Mouse (Mus musculus) cerebellum, adult 11 months (tissue): Measurements from ENCODE around the gene Ccdc113.
"Not testable (repeated sequence)": the region's sequence is repeated elsewhere in the genome, so short reads cannot be mapped to it uniquely, and the experiment has no call there.

Experiments
- DNase-seq: peaks from one replicate; pipeline ENCODE4 v3.0.0; 2022

The Ccdc113 gene

DNA sequence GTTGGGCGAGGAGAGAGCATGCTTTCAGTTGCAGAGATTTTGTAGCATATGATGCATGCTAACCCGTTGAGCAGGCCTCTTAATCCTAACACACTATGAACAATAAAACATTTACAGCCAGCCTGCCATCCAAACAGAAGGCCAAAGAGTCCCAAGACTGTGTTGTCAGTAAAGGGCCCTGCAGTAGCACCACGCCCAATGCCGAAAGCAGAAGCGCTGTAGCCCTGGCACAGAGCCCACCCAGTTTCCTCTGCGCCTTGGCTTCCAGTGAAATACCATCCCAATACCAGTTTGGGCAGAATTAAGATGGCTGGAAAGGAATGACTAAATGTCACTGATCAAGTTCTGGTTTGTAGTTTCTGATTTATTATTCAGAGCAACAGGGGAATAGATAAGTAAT is 8.3 kb downstream of the Ccdc113 start:
- no peak for DNase-seq

DNA sequence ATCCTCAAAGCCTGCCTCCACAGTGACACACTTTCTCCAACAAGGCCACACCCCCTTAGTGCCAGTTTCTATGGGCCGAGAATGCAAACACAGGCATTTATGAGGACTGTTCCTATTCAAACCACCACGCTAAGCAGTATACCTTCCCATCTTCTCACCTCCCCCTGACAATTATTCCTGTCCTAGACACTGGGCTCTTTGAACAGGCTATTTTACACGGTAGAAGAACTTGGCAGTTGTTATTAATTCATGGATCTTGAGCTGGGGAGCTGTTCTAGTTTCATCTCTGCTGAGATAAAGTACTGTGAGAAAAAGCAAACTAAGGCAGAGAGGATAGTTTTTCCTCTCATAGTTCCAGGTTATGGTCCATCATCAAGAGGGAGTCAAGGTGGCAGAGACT is 9.2 kb downstream of the Ccdc113 start:
- no peak for DNase-seq

DNA sequence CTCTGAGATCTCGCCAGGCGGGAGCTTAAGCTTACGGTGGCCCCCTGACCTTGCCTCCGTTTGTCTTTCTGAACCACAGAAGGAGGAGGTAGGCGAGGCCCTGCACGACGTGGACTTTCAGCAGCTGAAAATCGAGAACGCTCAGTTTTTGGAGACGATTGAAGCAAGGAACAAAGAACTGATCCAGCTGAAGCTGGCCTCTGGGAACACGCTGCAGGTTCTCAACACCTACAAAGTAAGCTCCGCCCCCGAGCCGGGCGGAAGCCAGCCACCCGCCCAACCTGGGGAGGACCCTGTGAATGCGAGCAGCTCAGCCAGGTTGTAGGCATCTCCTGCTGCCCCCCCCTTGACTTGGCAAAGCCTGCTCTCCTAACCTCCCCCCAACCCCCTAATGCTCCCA is 11.9 kb downstream of the Ccdc113 start:
- DNase-seq = no peak

DNA sequence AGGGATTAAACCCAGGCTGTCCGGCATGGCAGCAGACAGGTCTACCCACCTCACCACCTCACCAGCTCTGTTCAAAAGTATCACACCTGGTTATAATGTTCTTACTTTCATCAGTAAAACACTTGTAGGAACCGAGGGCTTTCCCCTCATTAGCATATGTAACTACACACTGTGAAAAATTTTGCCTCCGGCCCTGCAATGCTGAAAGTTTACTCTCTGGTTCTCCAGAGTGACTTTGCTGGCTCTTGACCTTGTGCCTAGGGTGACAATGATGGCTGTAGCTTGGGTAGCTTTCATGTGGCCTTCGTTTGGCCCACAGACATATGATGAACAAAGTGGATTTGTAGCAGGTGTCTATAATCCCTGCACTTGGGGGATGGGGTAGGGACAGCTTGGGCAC is 13.1 kb downstream of the Ccdc113 start:
- no peak for DNase-seq

DNA sequence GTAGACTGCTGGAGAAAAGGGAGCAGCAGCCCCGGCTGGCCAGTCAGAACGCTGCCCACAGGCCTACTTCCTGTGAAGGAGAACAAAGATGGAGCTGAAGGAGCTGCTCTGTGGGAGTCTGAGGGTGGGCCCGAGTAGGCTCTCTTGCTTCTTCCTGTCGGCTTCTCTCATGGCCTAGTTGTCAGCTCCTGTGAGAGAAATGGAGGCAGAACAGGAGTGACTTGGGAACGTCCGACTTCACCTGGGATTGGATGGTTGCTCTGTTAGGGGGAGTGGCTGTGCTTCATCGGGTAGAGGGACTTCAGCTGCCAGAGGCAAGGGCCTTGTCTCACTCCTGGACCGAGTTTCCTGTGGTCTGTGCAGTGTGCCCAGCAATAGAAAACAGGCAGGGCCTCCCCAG is 14.0 kb downstream of the Ccdc113 start:
- no peak for DNase-seq

DNA sequence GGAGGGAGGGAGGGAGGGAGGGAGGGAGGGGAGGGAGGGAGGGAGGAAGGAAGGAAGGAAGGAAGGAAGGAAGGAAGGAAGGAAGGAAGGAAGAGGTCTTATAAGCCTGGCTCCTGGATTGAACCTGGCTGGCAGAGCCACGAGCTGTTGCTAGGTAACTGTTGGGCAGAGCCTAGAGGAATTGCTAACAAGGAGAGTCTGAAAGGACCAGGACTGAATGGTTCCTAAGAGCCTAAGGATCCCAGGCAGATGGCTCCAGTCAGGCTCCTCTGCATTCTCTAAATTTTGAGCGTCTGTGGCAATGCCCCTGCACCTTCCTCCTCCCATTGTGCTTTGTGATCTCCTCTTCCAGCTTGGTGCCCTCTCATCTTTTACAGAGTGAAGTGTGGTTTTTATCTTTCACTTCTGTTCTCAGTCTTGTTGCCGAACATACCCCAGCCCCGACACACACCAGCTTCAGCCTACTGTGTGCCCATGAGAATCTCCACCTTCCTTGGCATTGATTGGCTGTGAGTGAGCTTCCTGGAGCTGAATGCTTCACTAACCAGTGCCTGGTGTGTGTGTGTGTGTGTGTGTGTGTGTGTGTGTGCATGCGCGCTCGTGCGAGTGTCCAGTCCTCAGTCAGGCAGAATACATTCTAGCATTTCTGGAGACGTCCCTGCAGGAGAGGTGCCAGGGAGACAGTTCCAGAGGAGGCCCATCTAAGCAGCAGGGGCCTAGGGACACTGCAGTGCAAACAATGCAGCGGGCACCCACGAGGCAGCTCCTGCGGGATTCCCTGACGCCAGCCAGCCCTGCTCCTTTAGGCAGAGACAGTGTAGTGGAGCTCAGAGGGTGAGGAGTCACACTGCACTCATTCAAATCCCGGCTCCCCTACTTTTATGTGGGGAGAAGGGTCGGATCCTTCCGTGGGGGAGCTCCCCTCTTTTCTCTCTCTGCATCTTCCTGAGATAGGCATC is 16.3 kb downstream of the Ccdc113 start:
- DNase-seq = no peak

DNA sequence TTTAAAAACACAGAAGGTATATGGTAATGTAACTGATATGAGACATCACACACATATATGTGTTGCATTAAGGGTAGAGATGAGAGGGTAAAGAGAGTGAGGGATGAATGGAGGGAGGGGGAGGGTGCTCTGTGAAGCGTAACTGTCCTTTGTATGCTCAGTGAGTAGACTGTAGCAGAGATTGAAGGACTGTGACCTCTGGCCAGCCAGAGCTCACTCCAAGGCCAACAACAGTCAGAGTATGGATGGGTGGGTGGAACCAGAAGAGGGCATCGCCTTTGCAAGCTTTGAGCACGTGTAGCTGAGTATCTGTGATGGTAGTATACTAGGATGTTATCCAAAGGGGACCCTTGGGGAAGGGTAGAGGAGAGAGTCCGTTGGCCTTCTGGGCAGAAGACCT is 17.7 kb downstream of the Ccdc113 start:
- no peak for DNase-seq

DNA sequence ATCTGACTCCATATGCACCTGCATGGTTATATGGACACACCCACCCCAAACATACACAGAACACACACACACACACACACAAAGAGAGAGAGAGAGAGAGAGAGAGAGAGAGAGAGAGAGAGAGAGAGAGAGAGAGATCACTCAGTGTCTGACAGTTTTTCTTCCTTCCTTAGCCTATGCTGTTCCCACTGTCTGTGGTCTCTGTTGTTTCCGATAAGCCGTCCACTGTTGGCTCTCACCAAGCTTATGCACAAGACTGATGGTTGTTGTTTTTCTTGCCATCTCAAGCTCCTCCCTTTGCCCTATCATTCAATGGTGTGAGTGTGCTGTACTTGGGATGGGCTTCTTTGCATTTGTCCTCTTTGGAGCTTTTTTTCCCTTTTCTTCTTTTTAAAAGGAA is 22.1 kb downstream of the Ccdc113 start:
- no peak for DNase-seq

DNA sequence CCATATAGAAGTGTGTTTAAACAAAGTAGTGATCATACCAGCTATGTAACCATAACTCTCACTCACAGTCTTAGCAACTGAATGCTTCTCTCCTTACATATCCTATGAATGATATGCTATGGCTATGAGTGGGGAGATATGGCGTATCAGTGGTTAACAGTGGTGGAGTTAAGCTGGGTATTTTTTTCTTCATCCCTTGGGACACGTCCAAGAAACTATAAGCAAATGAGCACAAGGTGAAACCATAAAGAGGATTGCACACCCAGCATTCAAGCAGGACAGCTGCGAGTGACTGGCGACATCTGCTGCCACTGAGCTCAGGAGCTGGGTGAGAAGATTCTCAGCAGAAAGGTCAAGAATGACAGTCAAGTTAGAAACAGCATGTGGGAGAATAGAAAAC is 32.3 kb downstream of the Ccdc113 start:
- DNase-seq = no peak

DNA sequence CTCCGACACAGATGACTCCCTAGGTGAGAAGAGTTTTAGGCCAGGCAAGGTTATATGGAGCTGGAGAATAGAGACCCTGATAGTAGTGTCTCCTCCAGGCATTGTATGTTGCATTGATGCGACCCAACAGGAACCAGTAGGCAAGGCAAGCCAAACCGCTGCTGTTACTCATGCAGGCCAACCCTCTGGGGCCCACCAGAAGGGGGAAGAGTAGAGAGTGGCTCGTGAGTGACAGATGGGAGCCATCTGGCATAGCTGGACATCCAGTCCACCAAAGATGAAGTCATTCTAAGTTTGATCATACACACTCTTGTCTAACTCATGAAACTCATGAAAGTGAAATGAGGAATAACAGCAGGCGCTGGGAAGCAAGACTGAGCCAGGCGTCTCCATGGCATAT is 32.9 kb downstream of the Ccdc113 start:
- DNase-seq = no peak

DNA sequence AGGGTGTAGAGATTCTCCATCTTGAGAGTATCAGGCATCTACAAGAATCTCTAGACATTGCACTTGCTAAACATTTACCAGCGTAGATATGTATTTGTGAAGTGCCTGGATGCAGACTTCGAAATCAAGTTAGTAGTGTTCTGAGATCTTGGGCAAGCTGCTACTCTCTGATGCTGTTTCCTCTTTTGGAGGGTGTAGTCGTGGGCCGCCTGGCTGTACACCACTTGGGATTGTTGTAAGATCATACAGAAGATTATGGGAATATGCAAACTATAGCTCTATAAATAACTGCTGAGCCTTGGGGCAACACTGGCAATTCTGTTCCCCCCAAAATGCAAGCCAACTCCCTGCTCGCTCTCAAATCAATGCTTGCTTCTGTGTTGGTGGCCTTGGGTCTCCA is 39.3 kb downstream of the Ccdc113 start:
- DNase-seq = no peak

DNA sequence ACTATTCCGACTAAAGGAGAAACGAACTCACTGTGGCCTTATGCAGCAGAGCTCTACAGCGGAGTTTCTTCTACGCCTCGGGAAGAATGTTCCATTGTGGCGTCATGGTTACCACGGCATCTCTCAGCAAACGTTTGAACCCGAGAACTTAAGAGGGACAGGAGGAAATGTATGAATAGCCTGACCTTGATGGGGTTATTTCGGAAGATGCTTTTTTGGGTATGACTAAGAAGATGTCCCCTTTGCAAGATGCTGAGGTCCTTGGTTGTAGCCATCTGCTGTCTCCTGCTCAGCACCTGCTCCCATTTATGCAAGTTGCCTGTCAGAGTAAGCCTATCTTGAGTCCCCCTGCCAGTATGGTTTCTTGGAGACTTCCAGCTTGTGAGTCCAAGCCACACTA is 42.4 kb downstream of the Ccdc113 start, which contains the start of gene Prss54:
Prss54 (minus strand) TSS at position 101 of the 400 bp plus-strand sequence.
- no peak for DNase-seq

DNA sequence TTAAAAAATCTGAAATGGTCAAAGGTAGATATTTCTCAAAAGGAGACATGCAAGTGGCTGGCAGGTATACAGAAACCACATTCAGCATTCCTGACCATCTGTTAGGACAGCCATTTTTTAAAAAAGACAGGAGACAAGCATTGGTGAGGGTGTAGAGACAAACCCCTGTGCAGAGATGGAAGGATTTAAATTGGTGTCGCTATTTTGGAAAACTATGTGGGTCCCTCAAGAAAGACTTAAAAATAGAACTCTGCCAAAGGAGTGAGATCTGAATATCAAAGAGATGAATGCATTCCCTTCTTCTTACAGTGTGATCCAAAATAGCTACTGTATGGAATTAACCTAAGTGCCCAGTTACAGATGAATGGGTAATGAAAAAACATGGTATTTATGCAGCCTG is 53.5 kb downstream of the Ccdc113 start:
- DNase-seq = no peak

DNA sequence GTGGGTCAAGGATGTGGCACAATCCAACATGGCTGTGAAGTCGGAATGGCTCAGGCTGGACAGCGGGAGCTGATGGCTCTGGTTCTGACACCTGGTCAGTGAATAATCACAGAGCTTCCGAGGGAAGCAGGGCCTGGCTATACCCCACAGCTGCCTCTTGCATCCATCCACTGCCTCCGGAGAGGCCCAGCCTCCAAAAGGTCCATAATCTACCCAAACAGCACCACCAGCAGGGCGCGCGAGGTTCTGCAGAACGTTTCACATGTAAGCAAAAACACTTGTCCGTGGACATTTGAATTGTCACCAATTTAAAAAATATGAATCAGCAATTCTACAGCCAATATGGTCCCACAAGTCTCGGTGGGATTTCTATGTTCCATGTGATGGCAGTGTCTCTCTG is 55.4 kb downstream of the Ccdc113 start:
- DNase-seq = no peak

DNA sequence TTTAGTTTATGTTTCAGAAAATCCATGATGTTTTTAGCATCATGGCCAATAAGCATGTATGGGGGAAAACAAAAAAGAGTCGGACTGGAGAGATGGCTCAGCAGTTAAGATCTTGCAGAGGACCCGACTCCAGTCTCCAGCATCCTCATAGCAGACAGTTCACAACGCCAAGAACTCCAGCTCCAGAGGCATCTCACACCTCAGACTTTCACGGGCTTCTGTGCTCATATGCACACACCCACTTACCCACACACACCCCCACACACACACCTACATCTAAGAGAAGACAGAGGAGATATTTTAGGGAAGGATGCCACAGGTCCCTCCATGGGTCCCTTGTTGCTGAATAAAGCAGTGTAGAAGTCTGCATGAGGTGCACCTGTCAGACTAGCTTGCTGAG is 56.7 kb downstream of the Ccdc113 start:
- DNase-seq = no peak

DNA sequence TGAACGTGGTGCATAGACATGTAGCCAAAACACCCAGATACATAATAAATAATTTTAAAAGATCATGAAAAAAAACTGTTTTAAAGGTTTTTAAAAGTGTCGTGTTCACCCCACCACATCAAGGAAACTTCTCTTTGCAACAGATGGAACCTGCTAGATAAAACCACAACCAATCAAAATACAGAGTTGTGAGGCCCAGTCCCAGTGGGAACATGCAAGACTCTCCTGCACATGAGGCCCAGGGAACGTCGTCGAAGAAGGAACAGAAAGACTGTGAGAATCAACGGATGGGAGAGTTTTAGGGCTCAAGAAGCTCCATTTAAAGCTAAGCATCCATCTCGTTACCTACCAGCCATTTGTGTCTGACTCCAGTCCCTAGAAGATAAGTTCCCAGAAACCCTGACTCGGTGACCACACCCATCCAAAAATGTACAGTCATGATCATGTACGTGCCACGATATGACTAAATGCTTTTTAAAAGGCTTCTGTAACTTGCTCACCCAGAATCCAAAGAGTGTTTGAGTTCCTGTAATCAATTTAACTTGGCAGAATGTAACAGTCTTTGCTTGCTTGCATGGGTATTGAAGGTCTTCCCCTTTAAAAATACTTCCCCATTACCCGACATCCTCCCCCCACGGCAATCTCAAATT is 58.4 kb downstream of the Ccdc113 start:
- no peak for DNase-seq

DNA sequence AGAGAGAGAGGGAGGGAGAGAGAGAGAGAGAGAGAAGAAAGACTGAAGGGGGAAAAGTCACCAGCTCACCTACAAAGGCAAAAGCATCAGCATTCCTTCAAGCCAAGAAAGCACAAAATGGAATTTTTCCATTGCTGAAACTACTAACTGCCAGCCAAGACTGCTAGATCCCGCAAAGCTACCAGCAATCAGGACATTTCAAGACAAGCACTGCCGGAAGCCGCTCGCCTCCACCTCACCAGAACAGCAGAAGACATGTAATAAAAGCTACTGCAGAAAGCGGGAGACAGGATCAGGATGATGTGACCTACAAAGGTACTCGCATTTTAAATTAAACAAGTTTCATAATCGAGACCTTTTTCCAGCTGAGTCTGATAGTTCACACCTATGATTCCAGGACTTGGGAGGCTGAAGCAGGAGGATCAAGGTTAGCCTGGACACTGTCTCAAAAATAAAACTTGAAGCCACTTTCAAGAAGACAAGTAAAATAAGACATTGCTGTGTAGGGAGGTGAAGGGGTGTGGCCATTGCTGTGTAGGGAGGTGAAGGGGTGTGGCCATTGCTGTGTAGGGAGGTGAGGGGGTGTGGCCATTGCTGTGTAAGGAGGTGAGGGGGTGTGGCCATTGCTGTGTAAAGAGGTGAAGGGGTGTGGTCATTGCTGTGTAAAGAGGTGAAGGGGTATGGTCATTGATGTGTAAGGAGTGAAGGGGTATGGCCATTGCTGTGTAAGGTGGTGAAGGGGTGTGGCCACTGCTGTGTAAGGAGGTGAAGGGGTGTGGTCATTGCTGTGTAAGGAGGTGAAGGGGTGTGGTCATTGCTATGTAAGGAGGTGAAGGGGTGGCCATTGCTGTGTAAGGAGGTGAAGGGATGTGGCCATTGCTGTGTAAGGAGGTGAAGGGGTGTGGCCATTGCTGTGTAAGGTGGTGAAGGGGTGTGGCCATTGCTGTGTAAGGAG is 59.8 kb downstream of the Ccdc113 start:
- DNase-seq = no peak

DNA sequence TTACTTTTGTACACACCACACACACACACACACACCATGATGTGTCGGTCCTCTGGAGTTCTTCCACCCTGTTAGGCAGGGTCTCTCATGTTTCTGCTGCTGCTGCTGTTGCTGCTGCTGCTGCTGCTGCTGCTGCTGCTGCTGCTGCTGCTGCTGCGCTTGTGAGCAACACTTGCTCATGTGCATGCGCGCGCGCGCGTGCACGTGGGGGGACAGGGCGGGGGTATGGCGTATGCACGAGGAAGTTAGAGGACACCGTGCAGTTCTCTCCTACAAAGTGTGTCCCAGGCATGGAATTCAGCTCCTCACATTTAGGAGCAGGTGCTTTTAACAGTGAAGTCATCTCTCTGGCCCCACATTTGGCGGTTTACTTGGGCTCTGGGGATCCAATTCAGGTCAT is 61.2 kb downstream of the Ccdc113 start:
- no peak for DNase-seq

DNA sequence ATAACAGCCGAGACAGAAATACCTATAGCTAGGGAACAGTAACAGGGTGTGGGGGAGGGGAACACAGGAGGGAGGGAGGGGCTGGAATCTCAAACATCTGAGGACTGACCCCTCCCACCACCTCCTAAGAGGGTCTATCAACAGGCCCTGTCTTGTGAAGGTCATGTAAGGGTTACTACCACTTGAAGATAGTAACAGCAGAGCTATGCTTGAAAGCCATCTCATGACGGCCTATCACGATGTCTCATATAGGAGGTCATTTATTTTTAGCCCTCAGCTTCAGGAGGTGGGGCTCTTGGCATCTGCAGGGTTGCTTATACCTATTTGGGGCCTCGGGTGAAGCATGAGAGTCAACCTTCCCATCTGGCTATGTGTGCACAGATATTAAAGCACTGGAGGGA is 63.0 kb downstream of the Ccdc113 start:
- no peak for DNase-seq

DNA sequence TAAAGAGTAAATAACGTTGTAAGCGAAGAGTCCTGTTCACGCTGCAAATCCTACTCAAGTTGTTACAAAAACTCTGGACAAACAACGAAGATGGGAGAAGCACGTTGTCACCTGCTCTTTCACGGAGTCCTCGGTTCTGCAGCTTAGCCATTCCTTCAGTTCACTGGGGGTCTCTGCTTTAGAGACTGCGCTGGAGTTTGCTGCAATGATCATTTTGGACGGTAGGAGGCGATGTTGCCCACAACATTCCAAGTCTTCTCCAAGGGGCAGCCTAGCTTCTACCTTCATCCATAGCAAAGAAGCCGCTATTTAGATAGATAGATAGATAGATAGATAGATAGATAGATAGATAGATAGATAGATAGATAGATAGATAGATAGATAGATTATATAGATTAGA is 66.0 kb downstream of the Ccdc113 start:
- peak; percentile 44 for DNase-seq

DNA sequence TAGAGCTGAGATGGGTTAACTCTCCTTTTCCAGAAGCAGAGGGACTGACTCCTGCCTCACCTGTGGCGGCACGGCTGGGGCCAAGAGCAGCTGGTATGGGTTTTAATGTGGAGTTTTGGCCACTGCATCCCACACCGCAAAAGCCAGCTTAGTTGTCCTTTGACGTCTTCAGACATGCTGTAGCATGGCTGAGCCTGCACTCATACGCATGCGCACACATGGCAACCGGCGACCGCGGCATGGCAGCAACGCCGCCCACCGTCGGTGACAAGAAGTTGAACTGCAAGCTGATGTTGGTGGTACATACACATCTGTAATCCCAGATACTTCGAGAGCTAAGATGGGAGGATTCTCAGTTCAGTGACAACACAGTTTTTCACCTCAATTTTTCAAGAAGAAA is 67.4 kb downstream of the Ccdc113 start:
- no peak for DNase-seq

DNA sequence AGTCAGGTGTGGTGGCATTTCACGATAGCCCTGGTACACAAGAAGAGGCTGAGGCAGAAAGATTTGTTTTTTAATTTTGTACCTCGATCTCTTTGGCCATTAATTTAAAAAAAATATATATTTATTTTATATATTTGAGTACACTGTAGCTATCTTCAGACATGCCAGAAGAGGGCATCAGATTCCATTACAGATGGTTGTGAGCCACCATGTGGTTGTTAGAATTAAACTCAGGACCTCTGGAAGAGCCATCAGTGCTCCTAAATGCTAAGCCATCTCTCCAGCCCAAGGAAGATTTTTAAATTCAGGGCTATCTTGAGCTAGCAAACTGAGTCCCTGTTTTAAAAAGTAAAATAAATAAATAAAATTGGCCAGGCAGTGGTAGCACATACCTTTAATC is 68.3 kb downstream of the Ccdc113 start:
- no peak for DNase-seq

DNA sequence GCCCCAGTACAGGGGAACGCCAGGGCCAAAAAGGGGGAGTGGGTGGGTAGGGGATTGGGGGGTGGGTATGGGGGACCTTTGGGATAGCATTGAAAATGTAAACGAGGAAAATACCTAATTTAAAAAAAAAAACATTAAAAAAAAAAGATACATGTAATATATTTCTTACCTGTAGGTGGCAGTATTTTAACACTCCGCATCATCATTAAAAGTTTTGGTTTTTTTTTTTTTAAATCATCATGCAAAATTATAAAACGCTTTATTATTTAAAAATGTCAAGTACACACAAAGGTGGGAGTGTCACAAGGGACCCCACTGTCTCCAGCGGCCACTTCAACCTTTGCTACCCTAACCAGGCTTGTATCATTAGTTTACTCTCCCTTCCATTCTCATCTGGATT is 72.6 kb downstream of the Ccdc113 start:
- DNase-seq = not testable (repeated sequence)
